Mouse (Mus musculus): ENCODE measurements around the gene Gripap1. TPM values are rescaled to one million over a fixed set of nuclear protein-coding genes. Genes with fewer than 3 reads are reported as not detected.

Gene Gripap1
- polyA plus RNA-seq, 1 experiment from 2014 or later = 37.6 TPM

- Histone ChIP-seq H3K36me3 (peaks cover 21% of the 10 kb centered on the region), H3K27me3 (ENCODE audit: insufficient read depth, poor library complexity, severe bottlenecking) (no peaks in the 10 kb centered on the region), H3K4me1 (peaks cover 11% of the 10 kb centered on the region; the same call in 1 of the 2 replicates), H3K9me3 (no peaks in the 10 kb centered on the region), H3K27ac (peak overlapping the region; percentile 36; the same call in 1 of the 2 replicates), H3K4me3 (peak overlapping the region; percentile 74)
- no peak for DNase-seq (ENCODE audit: low spot score)
- WGBS = 18% methylated on average over 9 of the region's 9 CpGs
These were observed 24.8 kb upstream of the Gripap1 start for GRCm38 (mm10) chrX:7764657-7765280.

GRCm38 (mm10) chrX:7765281-7765670, 24.3 kb upstream of the Gripap1 start:
- no peaks in the 10 kb centered on the region for H3K27me3 ChIP-seq (ENCODE audit: insufficient read depth, poor library complexity, severe bottlenecking)
- no peaks in the 10 kb centered on the region for H3K9me3 ChIP-seq
- peaks cover 11% of the 10 kb centered on the region; the same call in 1 of the 2 replicates for H3K4me1 ChIP-seq
- peak overlapping the region; percentile 36; the same call in 1 of the 2 replicates for H3K27ac ChIP-seq
- DNase-seq (ENCODE audit: low spot score) = no peak
- H3K4me3 ChIP-seq = peak overlapping the region; percentile 74
- peaks cover 26% of the 10 kb centered on the region for H3K36me3 ChIP-seq
- WGBS = 25% methylated on average over 13 of the region's 13 CpGs

DNA sequence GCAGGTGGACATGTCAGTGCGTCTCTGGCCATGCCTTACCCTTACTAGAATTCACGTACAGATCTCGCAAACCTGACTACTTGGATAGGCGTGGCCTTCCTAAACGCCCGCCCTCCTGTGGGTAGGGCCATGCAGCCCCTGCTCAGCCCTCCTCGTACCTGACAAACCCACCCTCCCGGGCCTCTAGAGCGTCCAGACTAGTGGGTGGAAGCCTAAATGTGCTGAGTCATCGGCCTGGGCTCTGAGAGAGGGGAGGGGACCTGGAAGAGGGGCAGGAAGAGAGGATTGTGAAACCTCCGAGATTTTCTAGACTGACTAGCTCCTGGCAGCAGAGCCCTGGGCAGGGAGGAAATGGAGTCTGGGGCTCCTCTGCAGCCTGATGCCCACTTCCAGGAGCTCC, 23.8 kb upstream of the Gripap1 start:
- H3K4me3 ChIP-seq = peak overlapping the region; percentile 74
- DNase-seq (ENCODE audit: low spot score) = peak; percentile 89
- H3K36me3 ChIP-seq = peaks cover 31% of the 10 kb centered on the region
- peak overlapping the region; percentile 36; the same call in 1 of the 2 replicates for H3K27ac ChIP-seq
- H3K9me3 ChIP-seq = no peaks in the 10 kb centered on the region
- H3K4me1 ChIP-seq = peaks cover 11% of the 10 kb centered on the region; the same call in 1 of the 2 replicates
- H3K27me3 ChIP-seq (ENCODE audit: insufficient read depth, poor library complexity, severe bottlenecking) = no peaks in the 10 kb centered on the region
- 13% methylated on average over 11 of the region's 11 CpGs for WGBS

GRCm38 (mm10) chrX:7769302-7770017, 20.1 kb upstream of the Gripap1 start:
- H3K9me3 ChIP-seq = no peaks in the 10 kb centered on the region
- peaks cover 62% of the 10 kb centered on the region for H3K36me3 ChIP-seq
- no peaks in the 10 kb centered on the region for H3K27me3 ChIP-seq (ENCODE audit: insufficient read depth, poor library complexity, severe bottlenecking)
- no peak for DNase-seq (ENCODE audit: low spot score)
- no peak overlapping the region for H3K4me3 ChIP-seq
- WGBS = 73% methylated on average over 7 of the region's 7 CpGs
- no peak overlapping the region for H3K27ac ChIP-seq
- peaks cover 10% of the 10 kb centered on the region; the same call in 1 of the 2 replicates for H3K4me1 ChIP-seq

GRCm38 (mm10) chrX:7772766-7773165, 16.8 kb upstream of the Gripap1 start:
- 56% methylated on average over 2 of the region's 2 CpGs for WGBS
- Histone ChIP-seq H3K27me3 (ENCODE audit: insufficient read depth, poor library complexity, severe bottlenecking) (no peaks in the 10 kb centered on the region), H3K4me3 (no peak overlapping the region), H3K4me1 (no peaks in the 10 kb centered on the region), H3K9me3 (no peaks in the 10 kb centered on the region), H3K27ac (no peak overlapping the region), H3K36me3 (peaks cover 48% of the 10 kb centered on the region)
- DNase-seq (ENCODE audit: low spot score) = no peak

DNA sequence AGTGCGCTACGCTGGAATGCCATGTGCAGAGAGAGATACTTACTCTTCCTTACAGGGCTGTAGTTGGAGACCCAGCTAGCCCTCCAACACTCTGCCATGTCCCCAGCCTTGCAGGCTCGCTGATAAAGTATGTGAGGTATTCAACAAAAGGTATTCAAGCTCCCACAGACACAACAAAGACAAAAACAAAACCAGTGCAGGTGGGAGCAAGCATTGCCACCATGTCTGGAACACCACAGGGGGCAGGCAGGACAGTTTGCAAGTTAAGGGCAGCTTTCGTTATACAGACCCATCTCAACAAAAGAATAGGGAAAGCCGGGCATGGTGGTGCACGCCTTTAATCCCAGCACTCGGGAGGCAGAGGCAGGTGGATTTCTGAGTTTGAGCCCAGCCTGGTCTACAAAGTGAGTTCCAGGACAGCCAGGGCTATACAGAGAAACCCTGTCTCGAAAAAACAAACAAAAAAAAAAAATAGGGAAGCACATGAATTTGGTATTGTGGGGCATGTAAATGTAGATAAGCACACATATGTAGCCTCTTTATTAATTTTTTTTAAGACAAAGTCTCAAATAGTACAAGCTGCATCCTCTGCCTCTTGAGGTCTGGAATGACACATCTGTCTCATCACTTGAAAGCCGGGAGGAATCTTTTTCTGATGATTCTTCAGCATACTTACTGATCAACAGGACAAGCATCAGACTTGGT, 13.9 kb upstream of the Gripap1 start:
- DNase-seq (ENCODE audit: low spot score) = no peak
- Histone ChIP-seq H3K9me3 (no peaks in the 10 kb centered on the region), H3K4me1 (no peaks in the 10 kb centered on the region), H3K36me3 (peaks cover 32% of the 10 kb centered on the region), H3K4me3 (no peak overlapping the region), H3K27ac (no peak overlapping the region), H3K27me3 (ENCODE audit: insufficient read depth, poor library complexity, severe bottlenecking) (no peaks in the 10 kb centered on the region)
- 74% methylated on average over 9 of the region's 9 CpGs for WGBS

DNA sequence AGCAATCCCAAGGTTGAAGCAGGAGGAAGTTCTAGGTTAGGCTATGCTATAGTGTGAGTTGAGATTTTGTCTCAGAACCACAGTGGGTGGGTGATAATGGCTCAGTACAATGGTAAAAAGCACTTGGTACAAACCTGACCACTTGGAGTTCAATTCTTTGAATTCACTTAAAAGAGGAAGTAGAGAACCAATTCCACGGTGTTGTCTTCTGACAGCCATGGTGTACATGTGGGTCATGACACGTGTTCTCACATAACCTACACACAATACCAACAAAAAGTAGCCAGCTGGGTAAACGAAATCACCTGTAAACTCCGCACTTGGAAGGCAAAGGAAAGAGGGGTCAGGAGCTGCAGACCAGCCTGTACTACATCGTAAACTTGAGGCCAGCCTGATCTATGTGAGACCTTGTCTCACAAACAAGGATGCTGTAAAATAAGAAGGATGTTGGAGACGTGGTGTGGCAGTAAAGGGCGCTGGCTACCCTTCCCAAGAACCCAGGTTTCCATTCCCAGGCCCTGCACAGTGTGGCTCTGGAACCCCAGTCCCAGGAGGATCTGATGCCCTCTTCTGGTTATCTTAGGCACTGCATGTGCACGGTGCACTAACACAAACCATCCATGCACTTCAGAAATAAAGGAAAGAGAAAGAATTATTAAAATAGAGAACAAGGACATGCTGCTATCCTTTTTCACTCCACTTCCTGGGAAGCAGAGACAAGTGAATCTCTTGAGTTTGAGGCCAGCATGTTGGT, 13.1 kb upstream of the Gripap1 start:
- no peaks in the 10 kb centered on the region for H3K27me3 ChIP-seq (ENCODE audit: insufficient read depth, poor library complexity, severe bottlenecking)
- peaks cover 27% of the 10 kb centered on the region for H3K36me3 ChIP-seq
- no peak for DNase-seq (ENCODE audit: low spot score)
- H3K4me3 ChIP-seq = no peak overlapping the region
- no peak overlapping the region for H3K27ac ChIP-seq
- WGBS = 45% methylated on average over 8 of the region's 8 CpGs
- no peaks in the 10 kb centered on the region for H3K9me3 ChIP-seq
- H3K4me1 ChIP-seq = no peaks in the 10 kb centered on the region

DNA sequence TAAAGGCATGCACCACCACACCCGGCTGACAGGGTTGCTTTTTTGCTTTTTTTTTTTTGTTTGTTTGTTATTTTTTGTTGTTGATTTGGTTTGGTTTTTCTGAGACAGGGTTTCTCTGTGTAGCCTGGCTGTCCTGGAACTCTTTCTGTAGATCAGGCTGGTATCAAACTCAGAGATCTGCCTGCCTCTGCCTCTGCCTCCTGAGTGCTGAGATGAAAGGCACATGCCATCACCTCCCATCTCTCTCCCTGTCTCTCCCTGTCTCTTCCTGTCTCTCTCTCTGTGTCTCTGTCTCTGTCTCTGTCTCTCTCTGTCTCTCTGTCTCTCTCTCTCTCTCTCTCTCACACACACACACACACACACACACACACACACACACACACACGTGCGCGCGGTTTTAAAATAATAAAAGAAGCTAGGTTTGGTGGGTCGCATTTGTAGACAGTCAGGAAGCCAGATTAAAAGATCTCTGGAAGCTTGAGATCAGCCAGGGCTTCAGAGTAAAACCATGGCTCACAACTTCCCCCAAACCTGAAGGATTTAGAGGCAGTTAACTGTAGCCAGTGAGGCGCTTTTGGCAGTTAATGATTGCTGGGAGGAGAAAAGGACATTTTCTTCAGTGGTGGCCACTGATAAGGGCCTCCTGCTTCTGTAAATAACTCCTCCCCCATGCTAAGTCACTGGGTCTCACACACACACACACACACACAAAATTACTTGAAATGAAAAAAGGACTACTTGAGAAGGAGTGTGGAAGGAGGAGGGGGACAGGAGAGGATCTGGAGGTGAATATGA, 10.9 kb upstream of the Gripap1 start:
- H3K36me3 ChIP-seq = peaks cover 8% of the 10 kb centered on the region
- no peaks in the 10 kb centered on the region for H3K4me1 ChIP-seq
- no peak overlapping the region for H3K4me3 ChIP-seq
- no peak for DNase-seq (ENCODE audit: low spot score)
- H3K27me3 ChIP-seq (ENCODE audit: insufficient read depth, poor library complexity, severe bottlenecking) = no peaks in the 10 kb centered on the region
- no peak overlapping the region for H3K27ac ChIP-seq
- no peaks in the 10 kb centered on the region for H3K9me3 ChIP-seq
- WGBS = 56% methylated on average over 7 of the region's 7 CpGs

- Histone ChIP-seq H3K27me3 (ENCODE audit: insufficient read depth, poor library complexity, severe bottlenecking) (no peaks in the 10 kb centered on the region), H3K27ac (no peak overlapping the region), H3K36me3 (peaks cover 2% of the 10 kb centered on the region; the same call in 1 of the 2 replicates), H3K9me3 (no peaks in the 10 kb centered on the region), H3K4me3 (no peak overlapping the region), H3K4me1 (no peaks in the 10 kb centered on the region)
- no peak for DNase-seq (ENCODE audit: low spot score)
- 20% methylated on average over 3 of the region's 3 CpGs for WGBS
These were observed 10.3 kb upstream of the Gripap1 start for GRCm38 (mm10) chrX:7779294-7779693.

GRCm38 (mm10) chrX:7782603-7783092, 6.9 kb upstream of the Gripap1 start:
- 70% methylated on average over 4 of the region's 4 CpGs for WGBS
- no peaks in the 10 kb centered on the region for H3K27me3 ChIP-seq (ENCODE audit: insufficient read depth, poor library complexity, severe bottlenecking)
- H3K27ac ChIP-seq = no peak overlapping the region
- H3K9me3 ChIP-seq = no peaks in the 10 kb centered on the region
- H3K4me3 ChIP-seq = no peak overlapping the region
- no peak for DNase-seq (ENCODE audit: low spot score)
- no peaks in the 10 kb centered on the region for H3K36me3 ChIP-seq
- H3K4me1 ChIP-seq = no peaks in the 10 kb centered on the region

GRCm38 (mm10) chrX:7790309-7790708, 744 bp downstream of the Gripap1 start:
- H3K27me3 ChIP-seq (ENCODE audit: insufficient read depth, poor library complexity, severe bottlenecking) = no peaks in the 10 kb centered on the region
- no peak for DNase-seq (ENCODE audit: low spot score)
- no peaks in the 10 kb centered on the region for H3K36me3 ChIP-seq
- H3K27ac ChIP-seq = peak overlapping the region; percentile 77; the same call in 1 of the 2 replicates
- peak overlapping the region; percentile 61 for H3K4me3 ChIP-seq
- H3K9me3 ChIP-seq = no peaks in the 10 kb centered on the region
- H3K4me1 ChIP-seq = no peaks in the 10 kb centered on the region
- 16% methylated on average over 5 of the region's 5 CpGs for WGBS

DNA sequence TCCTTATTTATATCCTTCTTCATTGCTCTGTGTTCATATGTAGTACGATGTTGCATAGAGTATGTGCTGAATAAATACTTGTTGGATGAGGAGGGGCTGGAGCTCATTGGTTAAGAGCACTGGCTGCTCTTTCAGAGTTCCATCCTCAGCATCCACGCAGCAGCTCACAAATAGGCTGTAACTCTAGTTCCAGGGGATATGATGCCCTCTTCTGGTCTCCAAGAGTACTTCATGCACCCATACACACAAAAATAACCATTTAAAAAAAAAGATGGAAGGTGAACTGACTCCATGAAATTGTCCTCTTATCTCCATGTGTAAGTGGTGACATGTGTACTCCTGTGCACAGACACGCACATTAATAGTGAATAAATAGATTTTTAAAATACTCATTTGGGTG, 3.8 kb downstream of the Gripap1 start:
- WGBS = 31% methylated on average over 3 of the region's 3 CpGs
- DNase-seq (ENCODE audit: low spot score) = no peak

More for the DNA sequence above, 3.8 kb downstream of the Gripap1 start:
- Histone ChIP-seq H3K36me3 (no peaks in the 10 kb centered on the region), H3K9me3 (no peaks in the 10 kb centered on the region), H3K27me3 (ENCODE audit: insufficient read depth, poor library complexity, severe bottlenecking) (no peaks in the 10 kb centered on the region), H3K4me1 (no peaks in the 10 kb centered on the region), H3K4me3 (no peak overlapping the region), H3K27ac (no peak overlapping the region)
